Mouse (Mus musculus) myocyte (in vitro differentiated cells): Measurements from ENCODE around the gene Dnajc24.

Experiments used
- MAX ChIP-seq: IDR thresholded peaks from one replicate; pipeline ENCODE4 v1.6.1; 2011; ENCODE audit warnings: low read depth, mild to moderate bottlenecking, control low read depth
- MYOD1 ChIP-seq, 3 experiments: IDR thresholded peaks; one replicate each; pipeline ENCODE4 v1.6.1; 2011; ENCODE audit warnings: control low read depth in 2 of 3, low read depth in 2 of 3, mild to moderate bottlenecking in 2 of 3, moderate library complexity in 1 of 3; ENCODE audit not compliant: insufficient read length in 2 of 3, control insufficient read depth in 1 of 3

DNA sequence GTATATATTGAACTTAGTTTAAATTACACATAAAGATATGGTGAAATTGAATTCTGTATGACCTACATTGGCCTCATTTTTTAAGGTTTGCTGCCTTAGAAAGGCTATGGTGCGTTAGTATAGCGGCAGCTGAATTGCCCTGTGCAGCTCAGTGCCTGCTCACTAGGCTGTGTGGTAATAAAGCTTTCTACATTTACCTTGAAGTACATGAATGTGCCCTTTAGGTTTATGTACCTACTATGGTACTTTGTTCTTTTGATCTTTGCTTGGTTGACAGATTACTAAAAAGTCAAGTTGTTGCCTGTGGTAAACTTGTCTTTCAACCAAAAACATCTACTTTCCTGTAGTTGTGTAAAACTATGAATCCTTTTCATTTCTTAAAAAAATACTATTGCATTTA lies 53.2 kb downstream of the Dnajc24 start:
- TF ChIP-seq MAX, result no peak
- TF ChIP-seq MYOD1 (IDR thresholded peaks at IDR 0.05; ENCODE audit: control insufficient read depth in 1 of 3, insufficient read length in 2 of 3, low read depth in 2 of 3), result no peak
